Mouse (Mus musculus) intestine, embryonic 16.5 days (tissue): ENCODE measurements around the gene Yipf4. TPM values are rescaled to one million over a fixed set of nuclear protein-coding genes. Genes with fewer than 3 reads are reported as not detected.

Experiments
- ATAC-seq: fragments of 200-750 bp; cut with Nextera tagmentation; 2 replicates; pipeline ENCODE4 v1.8.0; 2017; ENCODE audit warnings: moderate TSS enrichment, moderate library complexity
- H3K27ac ChIP-seq: fragments of 300-500 bp; sonication (generic); 2 replicates; pipeline ENCODE4 v1.5.1; 2014; ENCODE audit warnings: mild to moderate bottlenecking, low read length
- H3K27me3 ChIP-seq: fragments of 300-500 bp; sonication (generic); replicated peaks from 2 replicates; pipeline ENCODE4 v1.6.1; 2014; ENCODE audit warnings: low read length, control low read depth, mixed read lengths; ENCODE audit not compliant: control insufficient read depth, insufficient read depth
- H3K36me3 ChIP-seq: fragments of 300-500 bp; sonication (generic); 2 replicates; pipeline ENCODE4 v1.6.1; 2014; ENCODE audit warnings: low read length, control low read depth; ENCODE audit not compliant: control insufficient read depth, insufficient read depth
- H3K4me1 ChIP-seq: fragments of 300-500 bp; sonication (generic); 2 replicates; pipeline ENCODE4 v1.6.1; 2014; ENCODE audit warnings: low read length, control low read depth, mixed read lengths; ENCODE audit not compliant: control insufficient read depth, insufficient read depth
- H3K4me2 ChIP-seq: fragments of 300-500 bp; sonication (generic); 2 replicates; pipeline ENCODE4 v1.6.1; 2014; ENCODE audit warnings: low read depth, low read length, control low read depth
- H3K4me3 ChIP-seq: fragments of 300-500 bp; sonication (generic); 2 replicates; pipeline ENCODE4 v1.5.1; 2014; ENCODE audit warnings: mild to moderate bottlenecking, low read length
- H3K9ac ChIP-seq: fragments of 300-500 bp; sonication (generic); 2 replicates; pipeline ENCODE4 v1.6.1; 2014; ENCODE audit warnings: low read depth, low read length
- H3K9me3 ChIP-seq: fragments of 300-500 bp; sonication (generic); 2 replicates; pipeline ENCODE4 v1.6.1; 2016; ENCODE audit warnings: low read length, control low read depth; ENCODE audit not compliant: control insufficient read depth
- WGBS: fragments of 180-500 bp; shearing (Covaris S2); extraction: QIAGEN DNeasy Blood & Tissue Kit; methylation state at CpG from one replicate; pipeline ENCODE4 v1.1.7; 2014; 5-methylcytosine and 5-hydroxymethylcytosine counted together
- polyA plus RNA-seq: library from polyadenylated mRNA; unstranded; fragments of >200 nt; fragmentation: Nextera tagmentation; extraction: Ambion mirVana; gene quantifications from 2 replicates; pipeline ENCODE4 v1.2.1, GENCODE M21; 2015

Yipf4 gene
- polyA plus RNA-seq, result 59.1 and 61.4 TPM in 2 replicates

DNA sequence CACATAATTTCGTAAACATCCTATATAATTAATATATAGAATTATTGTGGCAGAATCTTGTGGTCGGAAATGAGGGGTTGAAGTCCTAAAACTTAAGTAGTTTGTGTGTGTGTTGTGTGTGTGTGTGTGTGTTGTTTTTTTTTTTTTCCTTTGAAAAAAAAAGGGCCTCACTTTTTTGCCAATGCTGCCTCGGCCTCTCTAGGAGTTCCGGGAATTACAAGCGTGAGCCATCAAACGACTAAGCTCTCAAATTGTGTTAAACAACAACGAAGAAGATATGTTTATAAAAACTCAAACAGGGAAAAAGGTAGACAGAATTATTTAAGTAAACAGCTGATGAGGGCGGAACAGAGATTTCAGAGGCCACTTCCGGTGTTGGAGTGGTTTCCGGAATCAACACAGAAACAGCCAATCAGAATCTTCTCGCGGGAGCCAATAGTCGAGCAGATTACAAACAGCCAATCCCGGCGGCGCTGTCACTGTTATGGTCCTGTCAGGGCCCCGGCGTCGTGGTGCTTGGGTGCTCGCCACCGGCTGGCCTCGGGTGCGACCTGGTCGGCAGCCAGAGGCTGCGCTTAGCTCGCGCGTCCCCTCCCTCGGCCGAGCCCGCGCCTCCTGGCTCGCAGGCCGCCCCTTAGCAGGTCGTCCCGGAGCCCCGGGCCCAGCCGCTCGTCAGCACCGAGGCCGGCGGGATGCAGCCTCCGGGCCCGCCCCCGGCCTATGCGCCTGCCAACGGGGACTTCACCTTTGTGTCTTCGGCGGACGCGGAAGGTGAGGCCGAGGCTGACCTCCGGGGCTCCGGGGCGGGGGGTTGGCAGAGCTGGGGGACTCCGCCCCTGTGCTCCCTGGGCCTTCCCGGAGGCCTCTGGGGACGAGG is at the start of gene Yipf4:
TSS of gene Yipf4 (plus strand) at position 470 of the 877 bp plus-strand sequence.
- Histone ChIP-seq H3K27me3 (no peaks in the 10 kb centered on the region), H3K27ac (peak within 1 kb of the TSS; percentile 79), H3K4me1 (peaks cover 6% of the 10 kb centered on the region; the same call in 1 of the 2 replicates), H3K36me3 (no peaks in the 10 kb centered on the region; the same call in none of the 2 replicates), H3K4me2 (peak within 1 kb of the TSS; percentile 49), H3K9ac (peak within 1 kb of the TSS; percentile 71), H3K4me3 (peak within 1 kb of the TSS; percentile 59), H3K9me3 (no peaks in the 10 kb centered on the region)
- peak; percentile 100 for ATAC-seq
- 5% methylated on average over 58 of the region's 58 CpGs for WGBS

DNA sequence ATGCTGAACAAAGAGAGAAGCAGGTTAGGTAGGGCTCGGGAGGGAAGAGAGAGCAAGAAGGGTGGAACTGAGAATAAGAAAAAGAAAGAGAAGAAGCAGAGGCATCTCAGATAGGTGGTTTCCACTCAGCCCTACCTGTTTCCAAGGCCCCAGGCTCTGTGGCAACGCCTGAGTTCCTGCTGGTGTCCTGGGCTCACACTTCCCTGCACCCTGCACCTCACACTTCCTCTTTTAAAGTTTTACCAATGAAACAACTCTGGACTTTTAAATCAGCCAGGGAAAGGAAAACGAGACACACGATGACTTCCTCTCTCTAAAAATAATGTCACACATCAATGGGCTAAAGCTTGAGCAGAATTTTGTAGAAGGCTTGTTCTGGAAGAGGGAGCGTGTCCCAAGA is 48.8 kb upstream of the Yipf4 start:
- 70% methylated on average over 5 of the region's 5 CpGs for WGBS
- Histone ChIP-seq H3K27me3 (no peaks in the 10 kb centered on the region), H3K27ac (no peak overlapping the region)

DNA sequence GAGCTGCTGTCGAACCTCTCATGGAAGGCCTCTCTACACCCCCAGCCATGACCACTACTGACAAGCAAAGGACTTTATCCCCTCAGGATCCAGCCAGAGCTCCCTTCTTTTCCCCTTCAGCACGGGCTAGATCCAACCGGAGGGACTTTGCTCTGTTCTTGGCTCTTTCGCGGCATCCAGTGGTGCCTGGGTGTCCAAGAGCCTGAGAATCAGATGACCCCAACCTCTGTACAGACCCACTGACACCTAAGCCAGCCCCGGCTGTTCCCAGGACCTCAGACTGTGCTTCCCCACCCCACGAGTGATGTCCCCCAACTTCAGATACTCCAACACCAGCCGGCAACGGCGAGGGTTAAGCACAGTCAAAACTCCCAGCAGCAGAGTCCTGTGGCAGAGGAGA is 39.5 kb upstream of the Yipf4 start:
- no peak overlapping the region for H3K27ac ChIP-seq
- no peaks in the 10 kb centered on the region for H3K36me3 ChIP-seq
- ATAC-seq, result no peak
- H3K9ac ChIP-seq, result no peak overlapping the region
- no peaks in the 10 kb centered on the region for H3K9me3 ChIP-seq
- H3K4me2 ChIP-seq, result no peak overlapping the region
- H3K4me1 ChIP-seq, result no peaks in the 10 kb centered on the region
- 88% methylated on average over 10 of the region's 10 CpGs for WGBS
- H3K4me3 ChIP-seq, result no peak overlapping the region
- H3K27me3 ChIP-seq, result no peaks in the 10 kb centered on the region

More for the DNA sequence above, 48.8 kb upstream of the Yipf4 start:
- Histone ChIP-seq H3K4me3 (no peak overlapping the region), H3K9ac (no peak overlapping the region), H3K9me3 (no peaks in the 10 kb centered on the region), H3K36me3 (no peaks in the 10 kb centered on the region), H3K4me1 (no peaks in the 10 kb centered on the region), H3K4me2 (no peak overlapping the region)
- no peak for ATAC-seq

DNA sequence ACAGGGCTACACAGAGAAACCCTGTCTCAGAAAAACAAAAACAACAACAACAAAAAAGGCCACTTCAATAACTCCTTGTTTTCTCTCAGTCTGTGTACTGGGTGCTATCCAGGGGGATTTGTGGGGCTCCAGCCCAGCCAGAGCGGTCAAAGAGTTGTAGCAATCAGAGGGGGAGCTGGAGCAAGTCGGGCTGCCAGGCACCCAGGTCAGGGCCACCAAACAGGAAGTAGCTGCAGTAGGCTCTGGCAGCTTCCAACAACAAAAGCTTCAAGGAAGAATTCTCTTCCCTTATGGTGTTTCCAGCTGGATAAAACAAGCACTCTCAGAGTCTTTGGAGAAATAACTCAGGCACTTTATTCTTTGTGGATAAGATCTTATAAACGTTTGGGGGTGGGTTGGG is 35.4 kb upstream of the Yipf4 start:
- no peak overlapping the region for H3K27ac ChIP-seq
- no peak overlapping the region for H3K9ac ChIP-seq
- no peaks in the 10 kb centered on the region for H3K4me1 ChIP-seq
- H3K36me3 ChIP-seq, result no peaks in the 10 kb centered on the region
- H3K4me2 ChIP-seq, result no peak overlapping the region
- no peaks in the 10 kb centered on the region for H3K9me3 ChIP-seq
- ATAC-seq, result no peak
- WGBS, result 74% methylated on average over 3 of the region's 3 CpGs
- H3K27me3 ChIP-seq, result no peaks in the 10 kb centered on the region
- no peak overlapping the region for H3K4me3 ChIP-seq

DNA sequence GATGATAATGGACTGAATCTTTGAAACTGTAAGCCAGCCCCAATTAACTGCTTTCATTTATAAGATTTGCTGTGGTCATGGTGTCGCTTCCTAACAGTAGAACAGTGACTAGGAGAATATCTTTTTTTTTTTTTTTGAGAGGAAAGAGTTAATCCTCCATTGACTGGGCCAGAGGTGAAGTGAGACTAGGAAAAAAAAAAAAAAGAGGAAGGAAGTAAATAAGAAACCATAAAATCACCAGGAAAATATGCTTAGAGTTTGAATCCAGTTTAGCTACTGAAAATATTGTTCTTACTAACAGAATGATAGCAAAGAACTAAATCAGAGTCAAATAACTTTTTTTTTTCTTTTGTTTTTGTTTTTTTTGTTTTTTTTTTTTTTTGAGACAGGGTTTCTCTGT is 34.6 kb upstream of the Yipf4 start:
- no peaks in the 10 kb centered on the region for H3K9me3 ChIP-seq
- H3K9ac ChIP-seq, result no peak overlapping the region
- H3K36me3 ChIP-seq, result no peaks in the 10 kb centered on the region
- no peak for ATAC-seq
- H3K4me2 ChIP-seq, result no peak overlapping the region
- no peak overlapping the region for H3K27ac ChIP-seq
- no peaks in the 10 kb centered on the region for H3K4me1 ChIP-seq
- H3K27me3 ChIP-seq, result no peaks in the 10 kb centered on the region
- no peak overlapping the region for H3K4me3 ChIP-seq
- WGBS, result 96% methylated on average over 1 of the region's 1 CpGs

DNA sequence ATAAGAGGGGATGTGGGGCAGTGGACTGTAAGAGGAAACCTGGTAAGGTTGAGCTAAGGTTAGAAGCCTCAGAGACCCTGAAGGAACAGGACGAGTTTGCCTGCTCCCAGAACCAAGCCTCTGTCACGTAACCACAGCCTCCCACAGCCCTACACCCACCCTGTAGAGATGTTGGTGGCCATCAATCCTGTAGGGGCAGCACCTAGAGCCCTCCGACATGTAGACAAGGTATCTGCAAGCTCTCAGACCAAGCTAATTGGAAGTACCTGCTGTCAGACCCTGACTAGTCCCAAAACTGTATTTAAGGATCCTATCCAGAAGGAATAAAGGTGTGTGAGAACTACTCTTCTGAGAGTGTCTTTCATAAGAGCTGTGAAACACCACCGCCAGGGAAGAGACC is 33.9 kb upstream of the Yipf4 start:
- H3K9ac ChIP-seq, result no peak overlapping the region
- WGBS, result 88% methylated on average over 4 of the region's 4 CpGs
- ATAC-seq, result no peak

DNA sequence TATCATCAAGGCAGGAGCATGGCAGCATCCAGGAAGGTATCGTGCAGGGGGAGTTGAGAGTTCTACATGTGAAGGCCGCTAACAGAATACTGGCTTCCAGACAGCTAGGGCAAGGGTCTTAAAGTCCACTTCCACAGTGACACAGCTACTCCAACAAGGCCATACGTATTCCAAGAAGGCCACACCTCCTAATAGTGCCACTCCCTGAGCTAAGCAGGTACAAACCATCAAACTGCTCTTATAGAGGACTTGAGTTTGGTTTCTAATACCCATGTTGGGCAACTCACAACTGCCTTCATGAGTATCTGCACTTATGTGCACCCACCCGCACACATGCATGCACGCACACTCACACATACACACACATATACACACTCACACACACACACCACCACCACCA is 32.5 kb upstream of the Yipf4 start:
- no peaks in the 10 kb centered on the region for H3K4me1 ChIP-seq
- no peak overlapping the region for H3K4me3 ChIP-seq
- H3K9me3 ChIP-seq, result no peaks in the 10 kb centered on the region
- no peak overlapping the region for H3K4me2 ChIP-seq
- no peak overlapping the region for H3K9ac ChIP-seq
- H3K36me3 ChIP-seq, result no peaks in the 10 kb centered on the region
- H3K27me3 ChIP-seq, result no peaks in the 10 kb centered on the region
- no peak for ATAC-seq
- H3K27ac ChIP-seq, result no peak overlapping the region
- 84% methylated on average over 5 of the region's 5 CpGs for WGBS

More for the DNA sequence above, 33.9 kb upstream of the Yipf4 start:
- H3K27ac ChIP-seq, result no peak overlapping the region
- H3K36me3 ChIP-seq, result no peaks in the 10 kb centered on the region
- no peak overlapping the region for H3K4me3 ChIP-seq
- no peaks in the 10 kb centered on the region for H3K4me1 ChIP-seq
- H3K27me3 ChIP-seq, result no peaks in the 10 kb centered on the region
- no peak overlapping the region for H3K4me2 ChIP-seq
- H3K9me3 ChIP-seq, result no peaks in the 10 kb centered on the region

DNA sequence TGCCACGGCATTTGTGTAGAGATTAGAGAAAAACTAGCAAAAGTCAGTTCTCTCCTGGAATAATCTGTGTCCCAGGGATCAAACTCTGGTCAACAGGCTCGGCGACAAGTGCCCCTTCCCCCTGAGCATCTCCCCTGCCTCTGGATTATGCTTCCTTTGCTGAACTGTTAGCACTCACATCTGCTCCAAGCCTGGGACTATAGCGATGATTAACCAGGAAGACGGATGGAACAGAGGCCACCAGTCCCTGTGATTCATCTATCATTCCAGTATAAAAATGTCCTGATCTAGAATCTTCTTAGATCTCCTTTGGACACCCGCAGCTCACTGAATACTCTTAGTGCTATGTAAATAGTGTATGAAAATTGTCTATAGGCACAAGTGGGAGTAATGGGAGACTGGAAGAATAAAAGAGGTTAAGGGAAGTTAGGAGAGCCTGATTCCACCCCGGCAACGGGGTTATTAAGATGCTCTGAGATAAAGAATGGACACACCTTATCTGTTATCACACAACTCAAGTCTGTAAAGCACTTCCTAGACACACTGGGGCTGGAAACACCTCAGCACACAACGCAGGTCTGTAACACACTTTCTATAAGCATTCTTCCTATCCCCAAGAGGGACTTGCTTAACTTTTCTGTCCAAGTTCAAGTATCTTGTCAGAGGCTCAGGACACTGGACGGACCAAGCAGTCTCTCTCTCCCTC is 31.2 kb upstream of the Yipf4 start:
- no peaks in the 10 kb centered on the region for H3K9me3 ChIP-seq
- no peaks in the 10 kb centered on the region for H3K36me3 ChIP-seq
- H3K9ac ChIP-seq, result peak overlapping the region; percentile 54
- H3K27me3 ChIP-seq, result no peaks in the 10 kb centered on the region
- H3K27ac ChIP-seq, result peak overlapping the region; percentile 93
- H3K4me1 ChIP-seq, result no peaks in the 10 kb centered on the region
- H3K4me3 ChIP-seq, result peak overlapping the region; percentile 42
- peak; percentile 82 for ATAC-seq
- H3K4me2 ChIP-seq, result peak overlapping the region; percentile 49
- WGBS, result 47% methylated on average over 10 of the region's 10 CpGs

DNA sequence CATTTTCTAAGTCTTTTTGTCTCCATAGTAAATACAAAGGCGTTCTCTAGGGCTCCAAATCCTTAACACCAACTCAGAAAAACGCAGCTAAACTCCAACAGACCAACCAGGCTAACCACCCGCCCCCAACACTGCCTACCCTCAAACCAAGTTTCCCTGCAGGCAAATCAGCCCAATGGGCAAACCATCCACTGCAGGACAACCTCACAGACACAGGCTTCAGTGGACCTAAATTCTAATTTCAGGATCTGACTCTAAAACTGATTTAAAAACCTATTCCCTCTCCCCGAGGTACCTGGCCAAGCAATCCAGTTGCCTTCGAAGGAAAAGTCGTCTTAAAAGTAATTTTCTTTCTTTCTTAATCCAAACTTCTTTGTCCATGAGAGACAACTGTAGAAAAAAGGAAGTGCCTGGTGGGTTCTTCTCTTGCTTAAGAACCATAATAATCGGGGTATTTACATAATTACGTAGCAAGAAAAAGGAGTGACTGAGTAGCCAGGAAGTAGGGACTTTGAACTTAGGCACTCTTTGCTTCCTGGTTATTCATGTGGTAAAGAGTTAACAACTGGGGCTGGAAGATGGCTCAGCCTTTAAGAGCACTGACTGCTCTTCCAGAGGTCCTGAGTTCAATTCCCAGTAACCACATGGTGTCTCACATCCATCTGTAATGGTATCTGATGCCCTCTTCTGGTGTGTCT is 30.4 kb upstream of the Yipf4 start, which contains the start of gene Nlrc4:
TSS of gene Nlrc4 (minus strand) at position 432 of the 698 bp plus-strand sequence.
- Histone ChIP-seq H3K9me3 (no peaks in the 10 kb centered on the region), H3K4me1 (no peaks in the 10 kb centered on the region), H3K36me3 (no peaks in the 10 kb centered on the region), H3K27me3 (no peaks in the 10 kb centered on the region), H3K4me3 (peak within 1 kb of the TSS; percentile 42), H3K4me2 (peak within 1 kb of the TSS; percentile 49), H3K27ac (peak within 1 kb of the TSS; percentile 93), H3K9ac (peak within 1 kb of the TSS; percentile 54)
- ATAC-seq, result peak; percentile 66
- WGBS, result 48% methylated on average over 8 of the region's 8 CpGs
